Comparison of ENCODE assay signal across 8 mouse cellular contexts in genomic region chr19:25383386-25384146, GRCm38 (mm10).
DNase-seq lines count a peak whose midpoint lies in the region; ATAC-seq lines count a peak whose summit lies in the region.

No protein-coding gene starts in this region.

- H3K4me2 ChIP-seq in kidney, embryonic 15.5 days, result peak overlapping the region; percentile 24
- peak overlapping the region; percentile 47 for H3K4me2 ChIP-seq in limb, embryonic 12.5 days
- peak overlapping the region; percentile 20; the same call in 1 of the 2 replicates for H3K4me2 ChIP-seq in neural tube, embryonic 15.5 days

- peaks cover 19% of the 10 kb centered on the region for H3K4me1 ChIP-seq in kidney, embryonic 15.5 days
- peaks cover 32% of the 10 kb centered on the region for H3K4me1 ChIP-seq in limb, embryonic 12.5 days (replicated peaks)
- H3K4me1 ChIP-seq in neural tube, embryonic 15.5 days, result peaks cover 12% of the 10 kb centered on the region

- H3K9me3 ChIP-seq in kidney, embryonic 15.5 days (replicated peaks), result no peaks in the 10 kb centered on the region
- no peaks in the 10 kb centered on the region for H3K9me3 ChIP-seq in limb, embryonic 12.5 days
- no peaks in the 10 kb centered on the region for H3K9me3 ChIP-seq in neural tube, embryonic 15.5 days (replicated peaks)

- no peak overlapping the region for H3K4me3 ChIP-seq in kidney, embryonic 15.5 days (replicated peaks)
- peak overlapping the region; percentile 19 for H3K4me3 ChIP-seq in limb, embryonic 12.5 days (replicated peaks)
- H3K4me3 ChIP-seq in neural tube, embryonic 15.5 days (replicated peaks), result no peak overlapping the region

- H3K36me3 ChIP-seq in kidney, embryonic 15.5 days, result no peaks in the 10 kb centered on the region
- no peaks in the 10 kb centered on the region for H3K36me3 ChIP-seq in limb, embryonic 12.5 days
- H3K36me3 ChIP-seq in neural tube, embryonic 15.5 days, result no peaks in the 10 kb centered on the region

- 13% methylated on average over 12 of the region's 12 CpGs for WGBS in kidney, embryonic 15.5 days
- 11% methylated on average over 12 of the region's 12 CpGs for WGBS in limb, embryonic 12.5 days
- 19% methylated on average over 12 of the region's 12 CpGs for WGBS in neural tube, embryonic 15.5 days

- no peak overlapping the region for H3K9ac ChIP-seq in kidney, embryonic 15.5 days
- peak overlapping the region; percentile 37; the same call in 1 of the 2 replicates for H3K9ac ChIP-seq in limb, embryonic 12.5 days (replicated peaks)
- no peak overlapping the region for H3K9ac ChIP-seq in neural tube, embryonic 15.5 days (replicated peaks)

- intact Hi-C loops in left cerebral cortex, postnatal 4 days (cut with DNase I), result no loop called here

- no peak for DNase-seq in kidney, adult 8-10 months
- DNase-seq in left cerebral cortex, postnatal 4 days, result no peak
- DNase-seq in frontal cortex, adult 2 months (ENCODE audit: extremely low spot score in 1 of 2, low spot score in 1 of 2), result no peak

- no peaks in the 10 kb centered on the region for H3K27me3 ChIP-seq in kidney, embryonic 15.5 days
- no peaks in the 10 kb centered on the region for H3K27me3 ChIP-seq in limb, embryonic 12.5 days
- H3K27me3 ChIP-seq in neural tube, embryonic 15.5 days (replicated peaks), result no peaks in the 10 kb centered on the region

- ATAC-seq in kidney, embryonic 15.5 days (replicated peaks; ENCODE audit: low FRiP score), result peak; percentile 90
- ATAC-seq in granulocyte monocyte progenitor cell, adult 5-6 weeks (replicated peaks; ENCODE audit: poor library complexity, severe bottlenecking), result peak; percentile 30
- peak; percentile 84 for ATAC-seq in limb, embryonic 12.5 days (ENCODE audit: insufficient number of reproducible peaks, insufficient read depth, low FRiP score, low TSS enrichment, low read depth)
- ATAC-seq in neural tube, embryonic 15.5 days (ENCODE audit: low FRiP score), result no peak
- no peak for ATAC-seq in inflammation-experienced regulatory T-cells, adult 6 months

- H3K27ac ChIP-seq in kidney, embryonic 15.5 days, result peak overlapping the region; percentile 13; the same call in 1 of the 2 replicates
- H3K27ac ChIP-seq in limb, embryonic 12.5 days, result peak overlapping the region; percentile 78
- H3K27ac ChIP-seq in neural tube, embryonic 15.5 days (replicated peaks), result 0 out of 2 replicates have a peak overlapping the region, but pooled peaks have one; percentile 9

Comparison
In these comparisons a context has a peak if more than half of its experiments do, and no peak if none do; other contexts are left out.
1. ATAC-seq: peak in kidney, embryonic 15.5 days (single experiment), granulocyte monocyte progenitor cell, adult 5-6 weeks (single experiment) and limb, embryonic 12.5 days (single experiment); none in neural tube, embryonic 15.5 days (single experiment) and inflammation-experienced regulatory T-cells, adult 6 months (single experiment).
2. H3K27ac ChIP-seq: peak in every context shown above with its lines; median percentile 78 in limb, embryonic 12.5 days; 13 in kidney, embryonic 15.5 days; 9 in neural tube, embryonic 15.5 days.
3. Peak in every context shown above with its lines, with median percentiles within 50 percentile points of each other: H3K4me2 ChIP-seq.